Mouse (Mus musculus) C2C12 (cell line): ENCODE data around the gene Nacc2. TPM values are rescaled to one million over a fixed set of nuclear protein-coding genes. Genes with fewer than 3 reads are reported as not detected.

ENCODE experiments used
- H3K27me3 ChIP-seq: one replicate; pipeline ENCODE4 v1.6.1; 2011; ENCODE audit not compliant: control insufficient read depth, insufficient read depth, insufficient read length
- H3K36me3 ChIP-seq: one replicate; pipeline ENCODE4 v1.6.1; 2011; ENCODE audit not compliant: control insufficient read depth, insufficient read depth
- H3K4me3 ChIP-seq: one replicate; pipeline ENCODE4 v1.5.1; 2011; ENCODE audit warnings: mild to moderate bottlenecking, control low read depth; ENCODE audit not compliant: poor library complexity, insufficient read depth, severe bottlenecking
- H3K79me2 ChIP-seq: one replicate; pipeline ENCODE4 v1.6.1; 2011; ENCODE audit not compliant: control insufficient read depth, insufficient read depth
- H3K79me3 ChIP-seq: one replicate; pipeline ENCODE4 v1.6.1; 2011; ENCODE audit warnings: low read depth, control low read depth
- H3ac ChIP-seq: one replicate; pipeline ENCODE3; 2011; ENCODE audit warnings: low read depth; ENCODE audit not compliant: control insufficient read depth, insufficient read length
- CEBPB ChIP-seq: IDR thresholded peaks from one replicate; pipeline ENCODE4 v1.6.1; 2011; ENCODE audit warnings: low read depth, mild to moderate bottlenecking, control low read depth, moderate library complexity
- CTCF ChIP-seq: IDR thresholded peaks from one replicate; pipeline ENCODE4 v1.5.1; 2011; ENCODE audit not compliant: control insufficient read depth, insufficient read depth, insufficient read length
- FOSL1 ChIP-seq: IDR thresholded peaks from one replicate; pipeline ENCODE4 v1.8.0; 2011; ENCODE audit warnings: mild to moderate bottlenecking, low read length; ENCODE audit not compliant: poor library complexity, insufficient read depth, severe bottlenecking
- MAX ChIP-seq: IDR thresholded peaks from one replicate; pipeline ENCODE4 v1.6.1; 2011; ENCODE audit warnings: mild to moderate bottlenecking, control low read depth
- MYOD1 ChIP-seq: IDR thresholded peaks from one replicate; pipeline ENCODE4 v1.6.1; 2011; ENCODE audit warnings: low read depth; ENCODE audit not compliant: control insufficient read depth, insufficient read length
- MYOG ChIP-seq: IDR thresholded peaks from one replicate; pipeline ENCODE4 v1.6.1; 2011; ENCODE audit not compliant: control insufficient read depth, insufficient read length; ENCODE audit errors: extremely low read depth
- USF1 ChIP-seq: IDR thresholded peaks from one replicate; pipeline ENCODE4 v1.6.1; 2011; ENCODE audit warnings: low read depth, mild to moderate bottlenecking, control low read depth, moderate library complexity
- polyA plus RNA-seq: library from polyadenylated mRNA; unstranded; fragments of >200 nt; fragmentation: generic; extraction: Trizol; gene quantifications from one replicate; pipeline ENCODE4 v1.2.1, GENCODE M21; 2012; ENCODE audit warnings: missing spikeins

Nacc2 gene
- polyA plus RNA-seq, 1 experiment: 20.8 TPM

- H3K79me2 ChIP-seq: no peaks in the 10 kb centered on the region
- H3K27me3 ChIP-seq: peaks cover 5% of the 10 kb centered on the region
- no peaks in the 10 kb centered on the region for H3K79me3 ChIP-seq
- H3ac ChIP-seq: no peak overlapping the region
- H3K4me3 ChIP-seq: no peak overlapping the region
- TF ChIP-seq MYOD1: no peak
- no peak for TF ChIP-seq USF1
- no peak for TF ChIP-seq CEBPB
- no peak for TF ChIP-seq MAX
- no peak for TF ChIP-seq FOSL1
- peak; percentile 84 for TF ChIP-seq CTCF
- H3K36me3 ChIP-seq: peaks cover 3% of the 10 kb centered on the region
These were observed 67.8 kb downstream of the Nacc2 start for GRCm38 (mm10) chr2:26055046-26055746.

DNA sequence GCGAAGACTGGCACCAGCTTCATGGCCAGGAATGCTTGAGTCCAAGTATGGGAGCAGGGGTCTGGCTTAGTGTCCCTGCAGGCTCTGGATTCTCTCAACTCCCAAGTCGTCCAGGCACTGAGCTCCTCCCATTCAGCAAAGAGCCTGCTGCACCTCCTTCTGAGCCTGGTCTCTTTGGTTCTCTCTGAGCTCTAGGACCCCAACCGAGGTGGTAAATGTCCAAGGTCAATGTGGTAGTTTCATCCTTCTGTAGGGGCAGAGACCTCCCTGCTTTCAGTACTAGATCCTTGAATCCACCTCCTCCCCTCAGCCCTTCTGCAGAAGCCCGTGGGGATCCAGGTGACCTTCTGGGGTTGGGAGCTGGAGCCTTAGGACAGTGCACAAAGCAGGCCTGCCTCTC is 70.2 kb downstream of the Nacc2 start:
- no peaks in the 10 kb centered on the region for H3K79me2 ChIP-seq
- peaks cover 27% of the 10 kb centered on the region for H3K27me3 ChIP-seq
- no peaks in the 10 kb centered on the region for H3K79me3 ChIP-seq
- no peak for TF ChIP-seq CEBPB
- no peak for TF ChIP-seq MYOD1
- TF ChIP-seq MYOG: no peak
- TF ChIP-seq FOSL1: no peak
- TF ChIP-seq MAX: no peak
- no peak for TF ChIP-seq CTCF
- TF ChIP-seq USF1: no peak
- H3K36me3 ChIP-seq: peaks cover 3% of the 10 kb centered on the region
- no peak overlapping the region for H3ac ChIP-seq
- H3K4me3 ChIP-seq: no peak overlapping the region

- peaks cover 66% of the 10 kb centered on the region for H3K27me3 ChIP-seq
- no peaks in the 10 kb centered on the region for H3K79me2 ChIP-seq
- H3K36me3 ChIP-seq: no peaks in the 10 kb centered on the region
- no peak overlapping the region for H3ac ChIP-seq
- H3K4me3 ChIP-seq: no peak overlapping the region
- no peaks in the 10 kb centered on the region for H3K79me3 ChIP-seq
- TF ChIP-seq FOSL1 (no peak), MAX (no peak), USF1 (no peak), MYOG (no peak), CEBPB (no peak), MYOD1 (no peak), CTCF (no peak)
These were observed 74.2 kb downstream of the Nacc2 start for GRCm38 (mm10) chr2:26048816-26049215.

- no peak overlapping the region for H3K4me3 ChIP-seq
- no peaks in the 10 kb centered on the region for H3K79me3 ChIP-seq
- TF ChIP-seq MYOD1: no peak
- no peak for TF ChIP-seq USF1
- no peak for TF ChIP-seq MYOG
- no peak for TF ChIP-seq MAX
- TF ChIP-seq CEBPB: no peak
- TF ChIP-seq FOSL1: no peak
- TF ChIP-seq CTCF: no peak
- H3ac ChIP-seq: no peak overlapping the region
- no peaks in the 10 kb centered on the region for H3K36me3 ChIP-seq
- no peaks in the 10 kb centered on the region for H3K79me2 ChIP-seq
- H3K27me3 ChIP-seq: peaks cover 93% of the 10 kb centered on the region
These were observed 78.8 kb downstream of the Nacc2 start for GRCm38 (mm10) chr2:26044216-26044615.

DNA sequence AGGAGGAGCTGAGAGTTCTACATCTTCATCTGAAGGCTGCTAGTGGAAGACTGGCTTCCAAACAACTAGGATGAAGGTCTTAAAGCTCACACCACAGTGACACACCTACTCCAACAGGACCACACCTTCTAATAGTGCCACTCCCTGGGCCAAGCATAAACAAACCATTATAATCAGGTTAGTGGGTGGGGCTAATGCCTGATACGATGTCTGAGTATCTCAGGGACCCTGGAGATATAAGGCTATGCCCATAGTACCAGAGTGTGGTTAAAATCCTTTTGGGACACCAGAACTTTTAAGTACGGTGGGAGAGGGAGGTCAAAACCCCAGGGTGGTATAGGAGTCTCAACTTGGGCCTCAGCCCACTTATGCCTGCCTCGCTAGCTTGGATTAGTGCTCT is 80.4 kb downstream of the Nacc2 start:
- peaks cover 91% of the 10 kb centered on the region for H3K27me3 ChIP-seq

More for the DNA sequence above, 80.4 kb downstream of the Nacc2 start:
- H3ac ChIP-seq: no peak overlapping the region
- H3K79me3 ChIP-seq: no peaks in the 10 kb centered on the region
- no peak for TF ChIP-seq CEBPB
- TF ChIP-seq MAX: no peak
- no peak for TF ChIP-seq MYOG
- TF ChIP-seq USF1: no peak
- no peak for TF ChIP-seq CTCF
- no peak for TF ChIP-seq FOSL1
- no peak for TF ChIP-seq MYOD1
- H3K4me3 ChIP-seq: no peak overlapping the region
- no peaks in the 10 kb centered on the region for H3K36me3 ChIP-seq
- no peaks in the 10 kb centered on the region for H3K79me2 ChIP-seq
